Mouse (Mus musculus): ENCODE measurements at regions not wholly inside any gene's neighbourhood (a gene's known extent, or its start where the extent isn't known, plus 50 kb on each side); places are given as distances from the start of the nearest gene placed in this dataset.

DNA sequence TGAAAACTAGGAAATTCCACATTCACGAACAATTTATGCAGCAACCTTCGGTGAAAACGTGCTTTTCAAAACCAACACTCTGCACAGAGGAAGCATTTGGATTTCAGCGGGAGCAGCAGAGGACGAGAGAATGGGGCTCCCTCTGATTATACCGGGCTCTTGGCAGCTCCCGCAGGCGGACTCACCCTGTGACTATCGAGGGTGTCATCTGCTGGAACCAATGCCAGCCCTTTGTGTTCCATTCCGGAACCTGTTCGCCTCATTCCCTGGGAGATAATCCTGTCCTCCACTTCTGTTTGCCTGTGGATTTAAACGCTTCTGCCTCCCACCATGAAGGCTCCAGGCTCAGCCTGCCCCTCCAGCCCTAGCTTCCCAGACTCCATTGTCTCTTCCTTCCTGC lies 77.1 kb downstream of the Utp18 start:
- no peak for DNase-seq

DNA sequence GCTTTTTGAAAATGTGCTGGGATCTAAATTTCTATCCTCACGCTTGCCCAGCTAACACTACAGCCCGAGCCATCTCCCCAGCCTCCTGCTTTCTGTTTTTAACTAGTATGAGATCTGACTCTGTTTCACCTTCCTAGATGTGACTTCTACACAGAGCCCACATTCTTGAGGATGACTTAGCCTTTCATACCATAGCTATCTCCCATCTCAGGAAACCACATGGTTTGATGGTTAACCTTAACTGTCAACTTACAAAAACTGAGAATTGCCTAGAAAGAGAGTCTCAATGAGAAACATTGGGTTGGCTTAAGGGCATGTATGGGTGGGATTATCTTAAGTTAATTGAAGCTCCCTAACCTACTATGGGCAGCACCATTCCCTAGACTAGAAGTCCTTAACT lies 78.4 kb downstream of the Utp18 start:
- DNase-seq: no peak

DNA sequence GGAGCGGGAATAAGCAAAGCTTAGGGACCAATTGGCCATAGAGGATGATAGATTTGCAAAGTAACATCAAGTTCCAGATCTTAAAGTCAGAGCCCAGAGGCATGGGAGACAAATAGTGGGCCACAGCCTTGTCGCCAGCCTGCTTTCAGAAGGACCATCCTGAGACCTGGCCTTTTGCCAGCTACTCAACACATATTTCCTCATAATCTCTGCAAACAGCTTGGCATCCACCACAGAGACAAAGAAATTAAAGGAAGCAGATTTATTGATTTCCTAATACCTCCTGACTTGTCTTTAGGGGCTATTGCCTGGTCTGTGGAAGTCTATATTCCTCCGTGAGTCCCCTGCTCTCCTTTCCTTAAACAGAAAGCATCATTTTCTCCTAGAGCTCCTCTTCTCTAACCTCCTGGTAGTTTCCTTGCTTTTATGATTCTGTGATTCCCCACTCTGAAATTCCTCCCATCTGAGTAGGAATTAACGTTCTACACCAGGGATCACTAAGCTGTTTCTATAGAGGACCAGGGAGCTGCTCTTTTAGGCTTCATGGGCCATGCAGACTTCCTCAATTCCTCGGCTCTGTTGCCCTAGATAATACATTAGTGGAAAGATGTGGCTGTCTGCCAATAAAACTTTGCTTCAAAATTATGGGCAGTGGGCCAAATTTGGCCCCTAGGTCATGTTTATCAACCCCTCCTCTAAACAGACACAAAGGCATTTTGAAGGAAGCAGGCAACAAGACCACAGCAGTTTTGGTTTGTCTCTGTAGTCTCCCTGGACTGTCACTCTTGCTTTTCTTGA lies 114.2 kb downstream of the Utp18 start:
- no peak for DNase-seq

GRCm38 (mm10) chr11:93765961-93766360 lies 119.6 kb downstream of the Utp18 start:
- no peak for DNase-seq

DNA sequence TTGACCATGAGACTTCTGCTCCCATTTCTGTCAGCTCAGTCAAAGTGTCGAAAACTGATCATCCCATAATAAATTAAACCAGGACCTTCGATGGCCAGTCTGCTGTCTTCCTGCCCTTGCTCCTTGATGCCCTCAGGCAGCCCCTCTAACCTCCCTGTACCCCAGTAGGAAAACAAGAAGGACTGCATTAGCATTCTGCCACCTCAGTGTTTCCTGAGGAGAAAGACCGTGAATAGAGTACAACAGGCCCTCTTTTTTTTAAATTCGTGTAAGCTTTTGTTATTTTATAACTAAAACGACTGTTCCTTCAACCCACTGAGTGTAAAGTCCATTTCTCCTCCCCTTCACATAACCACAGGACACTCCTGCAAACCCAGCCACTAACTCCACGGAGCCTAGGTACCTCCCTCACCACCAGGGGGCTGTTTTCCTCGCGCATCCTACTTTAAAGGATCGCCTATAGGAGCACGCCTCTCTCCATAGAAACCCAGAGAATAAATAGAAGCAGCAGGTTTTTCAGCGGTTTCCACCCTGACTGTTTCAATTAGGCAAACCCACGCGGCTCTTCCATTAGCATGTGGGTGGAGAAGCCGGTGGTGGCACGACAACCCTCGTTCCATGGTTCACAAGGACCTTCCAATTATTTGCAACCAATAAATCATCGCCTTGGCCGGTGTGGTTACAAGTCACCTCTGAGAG lies 122.6 kb downstream of the Utp18 start:
- peak; percentile 61 for DNase-seq

GRCm38 (mm10) chr11:93757825-93758224 lies 127.7 kb downstream of the Utp18 start:
- no peak for DNase-seq

DNA sequence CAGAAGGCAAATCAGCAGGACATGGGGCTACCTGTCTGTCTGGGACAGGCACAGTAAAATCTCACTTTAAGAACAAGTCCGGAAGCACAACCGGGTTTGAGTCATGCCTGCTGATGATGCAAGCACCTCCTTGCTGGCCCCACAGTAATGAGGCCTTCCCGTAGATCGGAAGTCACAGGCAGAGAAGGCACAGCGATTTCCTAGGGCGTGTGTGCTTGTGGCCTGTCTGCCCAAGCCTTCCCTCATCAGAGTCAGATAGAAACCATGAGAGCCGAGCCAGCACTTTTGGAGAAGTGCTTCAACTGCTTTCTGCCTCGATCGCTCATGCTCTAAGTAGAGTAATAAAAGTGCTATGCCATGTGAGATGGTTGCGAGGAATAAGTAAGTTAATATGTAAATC lies 148.9 kb downstream of the Utp18 start:
- no peak for DNase-seq

- DNase-seq: no peak
Measured at GRCm38 (mm10) chr11:93733568-93734185, 151.9 kb downstream of the Utp18 start.

DNA sequence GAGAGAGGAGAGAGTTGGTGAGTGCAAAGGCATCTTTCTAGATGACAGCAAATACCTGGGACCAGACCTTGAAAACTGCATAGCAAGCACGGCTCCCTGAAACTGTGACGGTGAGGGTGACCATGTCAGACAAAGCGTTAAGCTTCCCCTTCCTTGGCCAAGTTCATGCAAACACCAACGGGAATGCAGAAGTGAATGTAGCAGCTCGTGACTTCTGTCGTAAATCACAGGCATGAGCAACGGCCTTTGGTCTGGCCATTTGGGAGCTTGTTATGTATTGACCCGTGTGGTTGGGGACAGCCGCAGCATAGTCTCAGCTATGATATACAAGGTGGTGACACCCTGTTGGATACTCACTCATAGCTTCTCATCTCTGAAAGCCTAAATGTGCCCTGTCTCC lies 156.4 kb downstream of the Utp18 start:
- DNase-seq: no peak

GRCm38 (mm10) chr11:93725242-93725641 lies 160.3 kb downstream of the Utp18 start:
- DNase-seq: no peak

DNA sequence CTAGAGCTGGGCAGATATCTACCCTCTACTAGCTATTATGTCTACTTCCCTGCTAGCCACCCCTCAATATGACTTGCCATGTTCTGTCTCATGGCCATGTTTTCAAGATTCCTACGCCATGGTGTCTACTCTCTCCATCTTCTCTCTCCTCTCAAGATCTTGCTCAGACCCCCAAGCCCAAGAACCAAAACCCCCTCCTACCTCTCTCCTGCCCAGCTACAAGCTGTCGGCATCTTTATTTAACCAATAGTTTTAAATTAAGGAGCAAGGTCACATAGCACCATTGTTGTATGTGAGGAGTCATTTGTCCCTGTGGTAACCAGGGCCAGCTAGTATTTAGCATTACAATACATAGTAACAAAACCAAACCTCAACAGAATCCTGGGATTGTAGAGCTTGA lies 166.4 kb downstream of the Utp18 start:
- DNase-seq: no peak

DNA sequence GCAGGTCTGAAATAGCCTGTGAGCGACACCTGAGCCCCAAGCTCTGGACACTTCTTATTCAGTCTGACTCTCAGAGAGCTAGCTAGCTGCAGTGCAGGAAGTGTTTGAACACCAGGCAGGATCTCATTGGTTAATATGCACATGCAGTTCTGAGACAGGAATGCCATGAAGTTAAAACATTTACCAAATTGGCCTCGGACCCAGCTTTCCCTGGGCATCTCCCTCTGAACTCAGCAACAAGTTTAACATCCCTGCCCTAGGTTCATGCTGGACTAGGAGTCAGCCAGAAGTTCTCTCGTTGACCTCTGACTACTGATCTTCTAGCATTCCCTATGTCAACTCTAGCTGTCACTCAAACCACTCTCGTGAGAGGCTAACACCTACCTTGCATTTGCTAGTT lies 175.9 kb downstream of the Utp18 start:
- no peak for DNase-seq

GRCm38 (mm10) chr11:93696982-93697541 lies 188.5 kb downstream of the Utp18 start:
- no peak for DNase-seq

DNA sequence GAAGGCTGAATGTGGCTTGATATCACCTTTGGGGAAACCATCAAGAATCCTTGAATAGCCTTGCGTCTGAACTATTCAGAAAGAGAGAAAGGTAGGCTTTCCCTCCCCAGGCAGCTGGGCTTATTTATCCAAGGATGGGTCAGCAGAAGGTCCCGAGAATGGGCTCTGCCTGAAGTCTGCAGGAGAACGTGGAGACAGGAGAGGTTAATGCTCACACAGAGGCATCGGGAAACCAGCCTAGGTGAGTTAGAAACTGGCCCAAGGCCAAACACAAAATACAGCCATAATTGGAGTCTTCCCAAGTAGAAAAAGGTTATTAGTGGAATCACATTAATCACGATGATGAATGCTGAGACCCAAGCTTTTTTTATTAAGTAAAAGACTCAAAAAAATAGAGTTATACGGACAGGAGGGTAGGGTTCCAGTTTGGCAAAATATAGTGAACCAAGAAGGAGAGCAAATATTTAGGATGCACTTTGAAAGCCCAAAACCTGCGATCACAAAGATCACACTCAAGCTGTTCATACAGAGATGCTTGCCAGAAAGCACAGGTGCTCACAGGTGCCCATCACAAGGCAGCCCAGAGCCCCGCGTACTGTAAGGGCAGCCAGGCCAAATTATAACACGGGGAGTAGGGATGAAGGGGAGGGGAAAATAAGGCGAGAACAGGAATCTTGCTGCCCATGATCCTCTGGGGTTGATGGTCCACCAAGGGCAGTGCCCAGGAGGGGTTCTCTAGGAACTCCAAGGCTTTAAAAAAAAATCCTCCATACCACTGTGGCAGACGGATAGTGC lies 189.3 kb downstream of the Utp18 start:
- no peak for DNase-seq

DNA sequence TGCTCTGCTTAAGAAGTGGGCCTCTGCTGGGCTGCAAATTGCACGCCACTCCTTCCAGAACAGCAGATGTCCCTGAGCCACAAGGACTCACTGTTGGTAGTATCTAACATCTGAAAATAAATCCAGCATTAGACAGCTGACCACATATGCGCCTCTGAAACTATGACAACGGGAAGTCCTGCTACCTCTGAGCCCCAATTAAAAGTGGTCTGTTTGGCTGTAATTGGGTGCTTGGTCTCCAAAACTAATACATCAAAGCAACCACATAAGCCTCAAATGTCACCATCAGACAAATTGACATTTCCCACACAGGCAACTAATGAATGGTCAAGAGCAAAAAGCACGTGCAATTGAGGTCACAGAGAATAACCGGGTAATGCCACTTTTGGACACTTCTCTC lies 201.9 kb downstream of the Utp18 start:
- DNase-seq: no peak

DNA sequence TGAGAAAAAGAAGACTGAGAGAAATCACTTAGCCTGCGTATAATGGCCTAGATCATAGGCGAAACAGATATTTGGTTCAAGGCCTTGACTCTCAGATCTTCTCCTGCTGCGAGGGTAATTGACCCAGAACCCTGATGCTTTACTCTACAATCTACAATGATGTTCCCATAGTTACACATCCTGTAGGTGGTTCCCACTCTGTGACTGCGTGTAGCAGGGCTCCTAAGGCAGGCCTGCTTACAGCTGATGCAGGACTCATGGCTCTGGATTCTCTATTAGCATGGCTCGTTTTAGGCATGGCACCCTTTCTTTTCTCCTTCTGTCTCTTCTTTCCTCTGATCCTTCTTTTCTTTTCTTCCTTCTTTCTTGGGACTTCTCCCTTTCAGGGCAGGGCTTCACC lies 209.3 kb downstream of the Utp18 start:
- DNase-seq: no peak

- no peak for DNase-seq
Measured at GRCm38 (mm10) chr11:93672025-93672424, 213.5 kb downstream of the Utp18 start.

GRCm38 (mm10) chr11:93661657-93662056 lies 223.9 kb downstream of the Utp18 start:
- no peak for DNase-seq

DNA sequence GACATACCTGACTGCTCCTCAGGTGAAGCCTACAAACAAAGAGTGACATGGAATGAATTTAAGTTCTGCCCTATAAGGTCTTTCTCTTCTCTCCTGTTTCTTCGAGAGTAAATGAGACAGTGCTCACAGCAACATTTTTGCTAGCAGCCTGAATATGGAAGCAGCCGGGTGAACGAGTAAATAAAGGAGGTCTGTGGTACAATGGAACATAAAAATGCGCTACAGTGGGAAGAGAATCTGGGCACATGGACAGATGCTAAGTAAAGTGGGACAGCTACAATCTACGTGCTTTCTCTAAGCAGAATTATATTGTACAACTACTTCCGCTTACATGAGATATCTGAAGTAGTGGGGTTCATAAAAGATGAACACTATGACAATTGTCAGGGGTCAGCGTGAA lies 225.2 kb downstream of the Utp18 start:
- no peak for DNase-seq

DNA sequence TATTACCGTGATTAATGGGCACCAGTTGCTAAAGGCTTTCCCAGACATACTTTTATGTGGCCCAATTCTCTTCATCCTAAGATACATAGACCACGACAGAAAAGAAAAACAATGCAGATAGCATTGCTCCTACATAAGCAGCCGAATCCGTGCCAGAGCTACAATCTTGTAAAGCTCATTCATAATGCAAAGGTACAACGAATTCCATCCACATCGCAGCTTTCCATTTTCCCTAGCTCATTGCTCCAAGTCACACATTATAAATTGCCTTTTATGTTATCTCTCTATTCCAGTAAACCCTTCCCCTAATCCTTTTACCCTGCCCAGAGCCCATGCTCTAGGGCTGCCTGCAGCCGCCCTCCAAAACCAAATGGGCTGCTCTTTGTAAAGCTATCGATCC lies 226.8 kb downstream of the Utp18 start:
- no peak for DNase-seq

- no peak for DNase-seq
Measured at GRCm38 (mm10) chr11:93655602-93656239, 229.8 kb downstream of the Utp18 start.

GRCm38 (mm10) chr11:93653401-93653800 lies 232.2 kb downstream of the Utp18 start:
- no peak for DNase-seq
